Comparison of ENCODE assay signal across 26 mouse cellular contexts in genomic region chr11:82600151-82600550, GRCm38 (mm10).
"Had no signal": no experiment of that assay in that cellular context is flagged by ENCODE, and none has a peak within 500 bp of the region (broad histone marks: within the 10 kb centered on the region; RNA-seq: fewer than 3 reads in every experiment).

No protein-coding gene starts in this region.

- H3K4me2 ChIP-seq: heart, embryonic 12.5 days; hindbrain, embryonic 12.5 days; hindbrain, embryonic 14.5 days; intestine, embryonic 15.5 days; limb, embryonic 13.5 days; limb, embryonic 15.5 days; liver, embryonic 12.5 days had no signal

- H3K9me3 ChIP-seq: heart, embryonic 12.5 days; hindbrain, embryonic 12.5 days; intestine, embryonic 15.5 days; limb, embryonic 13.5 days; limb, embryonic 15.5 days; liver, embryonic 12.5 days had no signal

- ATAC-seq: hindbrain, embryonic 16.5 days; inflammation-experienced regulatory T-cells, adult 6 months; intestine, embryonic 15.5 days; intestine, postnatal 0 days; liver, embryonic 12.5 days had no signal

- H3K36me3 ChIP-seq: heart, embryonic 12.5 days; hindbrain, embryonic 12.5 days; intestine, embryonic 15.5 days; limb, embryonic 13.5 days; limb, embryonic 15.5 days; liver, embryonic 12.5 days had no signal

- H3K4me3 ChIP-seq: heart, adult 2 months; heart, embryonic 12.5 days; hindbrain, embryonic 12.5 days; intestine, embryonic 15.5 days; layer of hippocampus, adult 2 months; limb, embryonic 13.5 days; limb, embryonic 15.5 days; liver, embryonic 12.5 days had no signal

- H3K9ac ChIP-seq: heart, embryonic 12.5 days; hindbrain, embryonic 12.5 days; hindbrain, embryonic 14.5 days; intestine, embryonic 15.5 days; limb, embryonic 13.5 days; limb, embryonic 15.5 days; liver, embryonic 12.5 days; liver, embryonic 14.5 days had no signal

- H3K4me1 ChIP-seq: limb, embryonic 15.5 days; liver, embryonic 12.5 days had no signal

- H3K27ac ChIP-seq: heart, adult 2 months; hindbrain, embryonic 12.5 days; hindbrain, embryonic 14.5 days; intestine, embryonic 15.5 days; layer of hippocampus, adult 2 months; limb, embryonic 13.5 days; limb, embryonic 15.5 days; liver, embryonic 12.5 days; liver, embryonic 14.5 days had no signal

- DNase-seq: gastrocnemius, postnatal 14 days; gastrocnemius, postnatal 36 days; heart, adult 11 months; heart, adult 2 months; heart, postnatal 10 days; kidney, adult 18-20 months; kidney, adult 8-10 months; kidney, postnatal 10 days; kidney, postnatal 25 days; kidney, postnatal 4 days; layer of hippocampus, adult 9-11 months; layer of hippocampus, postnatal 36 days; left cerebral cortex, postnatal 4 days; lung, adult 18-20 months had no signal
